Mouse (Mus musculus) liver, adult (tissue): ENCODE results near the gene Pars2.

ENCODE experiments used
- GATA4 ChIP-seq: IDR thresholded peaks from 2 replicates; pipeline ENCODE4 v1.6.1; 2014; ENCODE audit warnings: mild to moderate bottlenecking, low read length; ENCODE audit not compliant: insufficient replicate concordance

Pars2 gene

DNA sequence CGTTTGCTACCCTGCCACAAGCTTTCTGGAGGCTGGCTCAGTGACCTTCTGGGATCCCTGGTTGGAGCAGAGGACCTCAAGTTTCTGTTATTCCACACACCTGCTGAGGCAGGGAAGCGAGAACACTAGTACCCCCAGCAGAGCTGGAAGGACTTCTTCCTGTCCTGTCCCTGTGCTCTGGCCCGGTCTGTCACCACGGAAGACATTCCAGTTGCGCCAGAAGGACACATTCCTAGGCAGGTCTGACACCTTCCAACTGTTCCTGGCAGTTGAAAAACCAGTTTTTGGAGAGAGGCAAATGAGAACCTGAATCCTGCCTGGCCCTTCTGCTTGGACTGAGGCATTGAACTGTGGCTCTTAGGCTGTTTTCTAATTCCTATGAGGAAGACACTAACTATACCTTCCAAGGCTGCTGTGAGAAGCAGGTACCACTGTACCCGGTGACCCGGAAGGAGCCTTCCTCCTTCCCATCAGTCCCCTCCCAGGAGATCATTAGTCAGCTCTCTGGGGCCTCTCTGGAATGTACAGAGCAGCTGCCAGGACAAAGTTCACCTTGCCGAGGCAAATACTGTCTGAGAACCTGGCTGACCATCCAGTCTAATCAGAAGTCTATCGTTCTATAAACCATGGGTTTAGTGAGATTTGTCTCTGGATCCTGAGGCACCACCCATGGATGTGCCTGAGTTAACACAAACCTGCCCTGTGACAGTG lies 22.1 kb upstream of the Pars2 start:
- TF ChIP-seq GATA4: no peak

DNA sequence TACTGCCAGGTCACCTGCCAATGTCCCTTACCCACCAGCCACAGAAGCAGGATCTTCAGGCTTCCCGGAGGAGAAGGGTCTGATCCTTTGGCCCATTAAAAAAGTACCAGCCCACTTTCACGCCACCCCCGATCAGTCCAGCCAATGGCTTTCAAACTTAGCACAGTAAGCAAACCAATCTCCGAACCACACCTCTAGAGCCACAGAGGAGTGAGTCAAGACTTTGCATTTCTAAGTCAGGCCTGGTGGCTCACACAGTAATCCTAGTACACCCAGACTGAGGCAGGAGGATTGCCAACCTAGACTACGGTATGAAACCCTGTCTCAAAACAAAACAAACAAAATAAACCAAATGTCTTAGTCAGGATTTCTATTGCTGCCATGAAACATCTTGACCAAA lies 21.5 kb upstream of the Pars2 start:
- TF ChIP-seq GATA4: no peak

DNA sequence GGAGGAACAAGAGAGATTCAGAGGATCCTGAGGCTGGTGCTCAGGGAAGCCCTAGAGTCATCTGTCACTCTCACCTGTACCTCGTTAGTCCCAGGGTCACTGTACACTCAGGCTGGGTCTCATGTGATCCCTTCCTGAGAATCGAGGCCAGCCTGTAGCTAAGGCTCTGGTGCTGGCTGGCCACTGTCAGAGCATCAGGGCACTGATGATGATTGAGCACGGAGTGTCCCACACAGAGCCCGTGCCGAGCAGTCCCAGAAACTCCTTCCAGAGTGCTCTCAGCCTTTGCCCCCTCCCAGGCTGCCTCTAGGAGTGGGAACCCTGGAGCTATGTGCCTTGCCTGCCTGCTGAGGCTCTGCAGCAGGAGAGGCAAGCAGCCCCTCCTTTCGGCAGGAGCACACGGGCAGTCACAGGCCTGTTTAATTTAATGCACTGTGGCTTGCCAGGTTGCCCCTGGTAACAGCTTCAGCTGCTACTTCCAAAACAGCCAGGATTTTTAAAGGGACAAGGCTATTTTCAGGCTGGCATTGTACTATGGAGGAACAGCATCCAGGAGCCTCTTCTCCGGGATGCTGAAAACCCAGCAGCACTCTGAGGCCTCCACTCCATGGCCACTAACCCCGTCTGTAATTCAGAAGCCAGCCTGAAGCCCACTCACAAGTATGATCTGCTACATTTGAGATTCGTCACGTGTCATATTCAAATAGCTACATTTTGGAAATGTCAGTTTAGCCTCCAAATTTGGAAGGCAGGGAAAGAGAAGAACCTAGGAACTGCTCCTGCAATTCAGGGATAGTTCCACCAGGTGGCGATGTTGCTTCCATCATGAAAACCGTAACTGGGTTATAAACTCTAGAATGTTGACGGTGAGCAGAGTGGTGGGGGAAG lies 20.3 kb upstream of the Pars2 start:
- no peak for TF ChIP-seq GATA4

DNA sequence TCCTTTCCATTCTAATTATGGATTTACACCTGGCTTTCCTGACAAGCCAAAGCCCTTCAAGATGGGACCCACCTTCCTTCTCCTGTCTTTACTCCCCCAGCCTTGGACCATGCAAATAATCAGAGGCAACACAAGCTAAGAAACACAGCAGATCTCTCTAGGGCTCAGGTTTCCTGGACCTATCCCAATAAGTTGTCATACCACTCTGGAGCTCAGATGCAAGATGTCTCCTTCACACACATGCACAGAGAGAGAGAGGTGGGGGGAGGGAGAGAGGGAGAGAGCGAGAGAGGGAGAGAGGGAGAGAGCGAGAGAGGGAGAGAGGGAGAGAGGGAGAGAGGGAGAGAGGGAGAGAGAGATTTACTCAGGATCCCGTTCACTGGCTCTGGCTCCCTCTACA lies 18.6 kb upstream of the Pars2 start:
- TF ChIP-seq GATA4: no peak

DNA sequence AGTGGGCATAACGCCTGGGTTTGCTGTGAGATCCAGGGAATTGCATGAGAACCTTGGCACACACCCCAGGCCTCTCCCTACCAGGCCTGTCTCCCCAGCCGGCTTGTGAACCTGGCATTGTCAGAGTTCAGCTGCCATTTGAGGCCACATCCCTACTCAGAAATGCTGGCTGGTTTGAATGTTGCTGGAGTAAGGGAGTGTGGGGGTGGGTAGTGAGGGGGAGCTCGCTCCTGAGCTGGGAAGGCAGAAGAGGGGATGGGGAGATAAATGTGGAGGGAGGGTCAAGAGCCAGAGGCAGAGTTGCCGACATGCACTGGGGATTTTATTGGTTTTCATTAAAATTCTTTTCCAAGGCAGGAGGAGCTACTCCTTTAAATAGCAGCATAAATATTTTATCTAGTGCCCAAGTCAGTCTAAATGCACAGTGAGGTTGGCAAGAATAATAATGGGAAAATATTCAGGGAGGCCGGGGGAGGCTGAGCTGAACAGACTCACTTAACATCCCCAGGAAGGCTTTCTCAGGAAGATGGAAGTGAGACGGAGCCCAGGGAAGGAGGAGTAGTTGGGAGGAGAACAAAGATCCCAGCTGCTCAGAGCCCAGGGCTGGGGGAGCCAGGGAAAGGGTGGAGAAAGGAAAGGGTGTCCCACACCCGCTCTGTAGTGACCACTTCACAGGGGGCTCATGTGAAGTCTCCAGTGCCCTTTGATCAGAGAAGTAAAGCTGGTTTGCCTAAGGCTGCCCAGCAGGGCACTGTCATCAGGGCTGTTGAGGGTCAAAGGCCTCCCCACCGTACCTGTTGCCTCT lies 17.4 kb upstream of the Pars2 start:
- no peak for TF ChIP-seq GATA4

DNA sequence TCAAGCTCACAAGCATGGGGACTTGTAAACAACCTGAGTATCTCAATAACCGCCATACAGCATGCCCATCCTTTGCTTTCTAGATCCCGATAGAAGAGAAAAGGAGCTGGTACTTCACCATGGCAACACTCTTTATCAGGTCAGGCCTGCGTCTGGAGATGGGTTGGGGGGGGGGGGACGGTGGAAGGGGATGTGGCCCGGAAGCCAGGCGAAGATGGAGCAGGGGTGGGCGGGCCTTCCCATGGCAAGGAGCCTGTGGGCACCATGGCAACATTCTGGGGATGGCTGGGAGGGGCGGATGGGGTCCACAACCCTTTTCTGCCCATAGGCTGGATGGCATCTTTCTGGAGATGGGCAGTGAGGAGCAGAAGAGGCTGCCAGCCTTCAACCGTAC lies 16.8 kb upstream of the Pars2 start:
- no peak for TF ChIP-seq GATA4

DNA sequence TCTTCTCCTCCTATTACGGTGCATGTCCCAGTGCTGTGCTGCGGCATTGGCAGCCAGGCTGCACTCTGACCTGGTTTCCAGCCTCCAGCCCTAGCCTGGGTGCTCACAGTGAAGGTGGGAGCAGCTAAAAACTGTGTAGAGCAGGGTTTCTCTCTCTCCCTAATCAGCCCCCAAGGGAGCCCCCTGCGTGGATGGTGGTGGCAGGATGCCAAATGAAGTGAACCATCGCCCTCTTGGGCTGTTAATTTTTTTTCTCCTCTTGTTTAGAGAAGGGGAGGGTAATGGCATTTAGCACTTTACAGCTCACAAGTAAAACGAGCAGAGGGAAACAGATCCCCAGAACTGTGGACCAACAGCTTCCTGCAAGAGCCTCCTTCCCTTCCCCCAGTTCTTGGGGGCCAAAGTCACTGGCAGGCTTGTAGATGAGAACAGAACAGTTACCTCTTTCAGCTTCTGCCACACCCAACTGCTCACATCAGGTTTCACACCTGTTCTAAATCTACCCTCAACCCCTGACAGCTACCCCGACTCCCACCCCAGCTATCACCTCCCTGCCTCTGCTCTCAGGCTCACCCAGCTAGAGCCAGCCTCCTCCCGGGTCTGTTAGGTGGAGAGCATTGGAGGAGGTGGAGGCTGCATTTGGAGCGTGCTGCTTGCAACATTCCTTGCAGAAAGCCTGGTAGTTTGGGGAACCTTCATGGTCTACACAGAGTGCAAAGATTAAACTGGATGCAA lies 7.2 kb upstream of the Pars2 start:
- TF ChIP-seq GATA4: no peak

DNA sequence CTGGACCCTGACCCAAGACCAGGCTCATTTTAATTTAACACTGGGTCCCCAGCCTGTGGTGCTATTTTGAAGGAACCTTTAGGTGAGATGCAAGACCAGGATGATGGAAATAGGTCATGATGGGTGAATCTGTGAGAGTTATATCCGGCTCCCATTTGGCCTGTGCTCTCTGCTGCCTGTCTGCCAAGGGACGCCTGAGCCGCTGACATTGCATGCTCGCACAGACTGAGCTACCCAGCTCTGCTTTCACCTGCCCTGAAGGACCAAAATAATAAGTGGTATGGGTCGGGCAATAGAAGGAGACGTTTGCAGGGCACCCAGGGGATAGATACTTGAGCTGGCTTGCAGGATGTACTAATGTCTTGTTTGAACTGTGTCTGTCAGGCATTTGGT lies 6.7 kb upstream of the Pars2 start:
- TF ChIP-seq GATA4: no peak

DNA sequence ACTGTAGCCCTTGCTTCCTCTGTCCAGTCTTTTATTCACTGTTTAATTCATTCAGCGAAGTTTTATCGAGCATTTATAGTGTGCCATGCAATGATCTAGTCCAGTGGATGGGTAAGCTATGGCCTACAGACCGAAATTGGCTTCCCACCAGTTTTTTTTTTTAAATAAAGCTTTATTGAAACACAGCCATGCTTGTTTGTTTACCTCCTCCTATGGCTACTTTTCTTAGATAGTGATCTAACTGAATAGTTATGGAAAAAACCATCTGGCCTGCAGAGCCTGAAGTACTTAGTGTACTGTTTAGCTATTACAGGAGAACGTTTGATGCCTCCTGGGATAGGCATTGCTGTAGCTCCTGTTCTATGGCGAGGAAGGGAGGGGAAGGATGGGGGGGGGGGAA lies 5.1 kb upstream of the Pars2 start:
- no peak for TF ChIP-seq GATA4

DNA sequence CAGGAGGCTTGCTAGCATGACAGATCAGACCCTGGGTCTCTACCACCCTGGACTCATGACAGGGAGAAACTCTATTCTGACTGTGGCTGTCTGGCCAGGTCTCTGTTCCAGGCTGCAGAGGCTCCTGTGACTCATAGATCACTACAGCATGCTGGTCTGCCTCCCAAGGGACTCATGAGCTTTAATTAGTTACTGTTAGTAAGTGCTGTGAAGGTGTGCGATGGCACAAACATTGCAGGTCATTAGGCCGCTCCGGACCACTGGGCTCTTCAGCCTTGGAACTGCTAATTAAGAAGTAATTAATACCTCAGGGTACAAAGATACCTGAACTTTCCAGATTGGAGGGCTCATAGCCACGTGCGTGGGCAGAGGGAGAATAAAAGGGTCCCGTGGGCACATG lies 3.7 kb upstream of the Pars2 start:
- TF ChIP-seq GATA4: no peak

DNA sequence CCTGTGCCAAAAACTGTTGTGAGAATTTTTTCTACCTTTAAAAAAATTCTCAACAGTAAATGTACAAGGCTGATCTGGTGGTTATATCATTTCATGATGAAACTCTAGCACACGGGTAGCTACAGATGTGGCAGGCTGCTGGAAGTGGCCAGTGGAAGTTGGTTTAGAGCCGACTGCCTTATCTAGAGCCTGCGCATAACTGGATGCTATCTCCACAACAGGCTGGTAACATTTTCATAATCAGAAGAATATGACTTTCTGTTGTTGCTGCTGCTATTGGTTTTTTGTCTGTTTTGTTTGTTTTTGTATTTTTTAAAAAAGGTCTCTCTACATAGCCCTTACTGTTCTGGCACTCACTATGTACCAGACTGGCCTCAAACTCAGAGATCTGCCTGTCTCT lies 1.7 kb downstream of the Pars2 start:
- no peak for TF ChIP-seq GATA4

DNA sequence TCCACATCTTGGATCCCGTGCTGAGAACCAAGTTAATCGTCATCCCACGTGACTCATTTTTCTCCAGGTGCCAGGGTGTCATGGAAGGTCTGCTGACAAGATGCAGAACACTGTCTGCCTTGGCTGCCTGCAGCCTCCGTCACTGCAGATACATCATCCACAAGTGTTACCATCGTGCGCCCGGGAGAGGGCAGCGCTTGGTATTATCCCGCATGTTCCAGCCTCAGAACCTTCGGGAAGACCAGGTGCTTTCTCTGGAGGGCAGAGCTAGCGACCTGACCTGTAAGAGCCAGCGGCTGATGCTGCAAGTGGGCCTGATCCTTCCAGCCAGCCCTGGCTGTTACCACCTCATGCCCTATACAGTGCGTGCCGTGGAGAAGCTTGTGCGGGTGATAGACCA lies 2.2 kb downstream of the Pars2 start:
- no peak for TF ChIP-seq GATA4

DNA sequence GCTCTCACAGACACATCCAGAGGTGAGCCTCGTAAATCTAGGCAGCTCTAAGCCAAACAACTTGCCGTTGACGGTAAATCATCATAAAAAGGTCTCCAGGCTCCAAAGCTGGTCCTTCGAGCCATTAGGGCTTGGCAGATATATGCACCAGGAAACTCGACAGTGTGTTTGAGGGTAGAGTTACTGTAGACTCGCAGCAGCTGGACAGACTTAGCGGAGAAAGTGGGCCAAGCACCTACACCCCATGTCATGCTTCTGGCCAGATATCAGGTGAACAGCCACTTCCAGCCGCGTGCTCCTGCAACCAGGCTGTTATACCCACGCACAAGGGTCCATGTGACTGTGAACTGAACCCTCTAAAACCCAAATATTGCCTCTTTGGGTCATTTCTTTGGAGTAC lies 4.8 kb downstream of the Pars2 start:
- TF ChIP-seq GATA4: no peak

DNA sequence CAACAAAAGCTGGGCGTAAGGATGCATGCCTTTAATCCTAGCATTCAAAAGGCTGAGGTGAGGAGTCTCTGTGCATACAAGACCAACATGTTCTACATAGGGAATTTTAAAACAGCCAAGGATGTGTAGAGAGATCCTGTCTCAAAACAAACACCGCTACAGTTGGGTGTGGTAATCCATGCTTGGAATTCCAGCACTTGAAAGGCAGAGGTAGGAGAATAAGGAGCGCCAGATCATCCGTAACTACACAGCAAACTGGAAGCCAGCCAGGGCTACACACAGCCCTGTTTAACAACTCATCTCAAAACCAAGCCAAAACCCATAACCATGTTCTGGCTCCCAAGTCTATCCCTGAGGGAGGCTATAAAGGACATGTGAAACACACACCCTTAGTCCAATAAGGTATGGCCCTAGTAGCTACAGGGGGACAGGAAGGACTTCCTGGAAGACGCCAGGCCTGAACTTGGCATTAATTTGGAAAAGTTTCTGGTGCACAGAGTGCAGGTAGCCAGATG lies 13.1 kb downstream of the Pars2 start:
- TF ChIP-seq GATA4: no peak

DNA sequence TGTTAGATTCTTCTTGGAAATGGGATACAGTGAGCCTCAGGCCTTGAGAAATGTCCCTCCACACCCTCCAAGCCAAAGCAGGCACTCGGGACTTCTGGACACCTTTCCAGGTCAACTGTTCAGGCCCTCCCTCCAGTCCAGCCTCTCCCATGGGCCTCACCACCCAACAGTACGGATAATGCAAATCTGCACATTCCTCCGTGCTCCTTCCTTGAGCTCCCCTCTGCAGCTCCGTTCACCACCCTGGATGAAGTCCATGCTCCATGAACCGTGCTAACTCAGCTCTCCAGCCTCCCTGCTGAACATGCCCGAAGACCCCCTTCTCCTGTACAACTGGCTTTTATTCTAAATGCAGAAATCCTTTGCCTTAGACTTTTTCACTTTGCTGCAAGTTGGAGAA lies 13.8 kb downstream of the Pars2 start:
- no peak for TF ChIP-seq GATA4
